ENCODE assay signal across 20 mouse cellular contexts in the genomic region with DNA sequence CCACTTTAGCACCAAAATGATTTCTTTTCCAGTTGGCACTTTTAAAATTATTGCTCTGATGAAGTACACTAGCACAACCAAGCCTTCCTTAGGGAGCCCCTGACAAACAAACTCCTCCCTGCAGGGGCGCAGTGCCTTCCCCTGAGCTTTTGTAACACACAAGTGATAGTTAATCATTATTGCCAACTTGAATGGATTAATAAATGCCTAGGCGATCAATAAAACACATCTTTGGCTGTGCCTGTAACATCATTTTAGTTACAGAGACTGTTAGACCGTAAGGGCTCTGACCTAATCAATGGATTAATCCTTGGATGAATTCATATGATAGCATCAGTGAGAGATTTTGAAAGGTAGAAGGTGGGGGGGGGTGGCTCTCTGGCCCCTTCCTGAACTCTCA. TPM values are rescaled to one million over a fixed set of nuclear protein-coding genes. Genes with fewer than 3 reads are reported as not detected.
DNase-seq lines count a peak whose midpoint lies in the region; ATAC-seq and TF ChIP-seq lines count a peak whose summit lies in the region.
"Had no signal": no experiment of that assay in that cellular context is flagged by ENCODE, and none has a peak within 500 bp of the region (broad histone marks: within the 10 kb centered on the region; RNA-seq: fewer than 3 reads in every experiment).

No protein-coding gene starts in this region.

- H3K27me3 ChIP-seq in liver, adult 2 months (ENCODE audit: control insufficient read depth, insufficient read depth, low read length), result no peaks in the 10 kb centered on the region
- no peaks in the 10 kb centered on the region for H3K27me3 ChIP-seq in liver, embryonic 16.5 days (ENCODE audit: control insufficient read depth, insufficient read depth, low read depth, low read length)
- no peaks in the 10 kb centered on the region for H3K27me3 ChIP-seq in liver, embryonic 12.5 days (replicated peaks)
- H3K27me3 ChIP-seq in intestine, embryonic 16.5 days (replicated peaks; ENCODE audit: control insufficient read depth, insufficient read depth, low read length), result no peaks in the 10 kb centered on the region
- H3K27me3 ChIP-seq: embryonic facial prominence, embryonic 12.5 days; forebrain, embryonic 13.5 days; forebrain, embryonic 15.5 days had no signal

- H3K27ac ChIP-seq in liver, adult 2 months (replicated peaks; ENCODE audit: insufficient read depth, low read depth, low read length), result peak overlapping the region; percentile 60
- H3K27ac ChIP-seq in liver, embryonic 16.5 days (ENCODE audit: low read length), result no peak overlapping the region
- no peak overlapping the region for H3K27ac ChIP-seq in liver, embryonic 12.5 days
- no peak overlapping the region for H3K27ac ChIP-seq in intestine, embryonic 16.5 days (ENCODE audit: low read length)
- H3K27ac ChIP-seq: embryonic facial prominence, embryonic 10.5 days; embryonic facial prominence, embryonic 12.5 days; forebrain, embryonic 13.5 days; forebrain, embryonic 15.5 days had no signal

- peak; percentile 24; the same call in 1 of the 2 replicates for TF ChIP-seq CTCF in liver, adult 2 months (IDR thresholded peaks at IDR 0.05; ENCODE audit: low read depth, low read length)

- ATAC-seq in liver, embryonic 16.5 days (ENCODE audit: low read depth), result peak; percentile 37; the same call in 1 of the 2 replicates
- ATAC-seq in liver, embryonic 12.5 days, result no peak
- ATAC-seq in intestine, embryonic 16.5 days, result peak; percentile 37
- ATAC-seq: forebrain, embryonic 13.5 days; forebrain, embryonic 15.5 days had no signal

- no peak for TF ChIP-seq POLR2A in liver, adult 2 months (IDR thresholded peaks at IDR 0.05; ENCODE audit: extremely low read depth, insufficient read depth, low read length)

- 21% methylated on average over 3 of the region's 3 CpGs for WGBS in liver, adult 2 months
- 54% methylated on average over 3 of the region's 3 CpGs for WGBS in liver, embryonic 16.5 days (ENCODE audit: insufficient replicate concordance)
- 61% methylated on average over 3 of the region's 3 CpGs for WGBS in liver, embryonic 12.5 days (ENCODE audit: insufficient replicate concordance)
- 64% methylated on average over 3 of the region's 3 CpGs for WGBS in intestine, embryonic 16.5 days

- H3K4me2 ChIP-seq in liver, embryonic 16.5 days (ENCODE audit: low read depth, low read length), result no peak overlapping the region
- H3K4me2 ChIP-seq in liver, embryonic 12.5 days, result no peak overlapping the region
- no peak overlapping the region for H3K4me2 ChIP-seq in intestine, embryonic 16.5 days (ENCODE audit: low read depth, low read length)
- H3K4me2 ChIP-seq: embryonic facial prominence, embryonic 12.5 days; forebrain, embryonic 13.5 days; forebrain, embryonic 15.5 days had no signal

- no peak overlapping the region for H3K9ac ChIP-seq in liver, adult 2 months (ENCODE audit: low read depth, low read length)
- no peak overlapping the region for H3K9ac ChIP-seq in liver, embryonic 16.5 days (ENCODE audit: low read depth, low read length)
- H3K9ac ChIP-seq in liver, embryonic 12.5 days, result no peak overlapping the region
- H3K9ac ChIP-seq in intestine, embryonic 16.5 days (ENCODE audit: low read depth, low read length), result no peak overlapping the region
- H3K9ac ChIP-seq: embryonic facial prominence, embryonic 12.5 days; forebrain, embryonic 13.5 days; forebrain, embryonic 15.5 days had no signal

- H3K79me2 ChIP-seq in liver, adult 2 months (ENCODE audit: control insufficient read depth, insufficient read depth, low read length), result no peaks in the 10 kb centered on the region

- H3K4me3 ChIP-seq in liver, adult 2 months (ENCODE audit: insufficient read depth, low read depth, low read length), result no peak overlapping the region
- H3K4me3 ChIP-seq in liver, embryonic 16.5 days (ENCODE audit: low read depth, low read length), result no peak overlapping the region
- no peak overlapping the region for H3K4me3 ChIP-seq in liver, embryonic 12.5 days
- H3K4me3 ChIP-seq in intestine, embryonic 16.5 days (ENCODE audit: low read length), result no peak overlapping the region
- H3K4me3 ChIP-seq: embryonic facial prominence, embryonic 10.5 days; embryonic facial prominence, embryonic 12.5 days; forebrain, embryonic 13.5 days; forebrain, embryonic 15.5 days had no signal

- DNase-seq in liver, adult 2 months (ENCODE audit: extremely low read depth, low read depth, low spot score), result peak; percentile 95
- DNase-seq in liver, result no peak
- DNase-seq in left cerebral cortex, adult 9 months (ENCODE audit: low spot score in 2 of 2), result no peak
- no peak for DNase-seq in embryo, embryonic 10.5 days (ENCODE audit: low spot score)
- DNase-seq: adrenal gland, adult 2 months; adrenal gland, postnatal 10 days; adrenal gland, postnatal 25 days; cerebellum, adult 11 months; cerebellum, adult 18-20 months; cerebellum, adult 8-10 months; cerebellum, adult 9-11 months; cerebellum, postnatal 14 days; cerebellum, postnatal 36 days had no signal

- H3K9me3 ChIP-seq in liver, embryonic 16.5 days (replicated peaks; ENCODE audit: control insufficient read depth, low read length), result no peaks in the 10 kb centered on the region
- H3K9me3 ChIP-seq in liver, embryonic 12.5 days (replicated peaks), result no peaks in the 10 kb centered on the region
- no peaks in the 10 kb centered on the region for H3K9me3 ChIP-seq in intestine, embryonic 16.5 days (ENCODE audit: control insufficient read depth, low read length)
- H3K9me3 ChIP-seq: embryonic facial prominence, embryonic 10.5 days; embryonic facial prominence, embryonic 12.5 days; forebrain, embryonic 15.5 days had no signal

- peaks cover 4% of the 10 kb centered on the region for H3K4me1 ChIP-seq in liver, adult 2 months (ENCODE audit: control insufficient read depth, insufficient read depth, low read length)
- no peaks in the 10 kb centered on the region for H3K4me1 ChIP-seq in liver, embryonic 16.5 days (ENCODE audit: control insufficient read depth, low read depth, low read length)
- no peaks in the 10 kb centered on the region for H3K4me1 ChIP-seq in liver, embryonic 12.5 days
- peaks cover 5% of the 10 kb centered on the region; the same call in 1 of the 2 replicates for H3K4me1 ChIP-seq in intestine, embryonic 16.5 days (ENCODE audit: control insufficient read depth, insufficient read depth, low read length)
- H3K4me1 ChIP-seq: embryonic facial prominence, embryonic 10.5 days; embryonic facial prominence, embryonic 12.5 days; forebrain, embryonic 13.5 days; forebrain, embryonic 15.5 days had no signal

- no peaks in the 10 kb centered on the region for H3K36me3 ChIP-seq in liver, adult 2 months (ENCODE audit: control insufficient read depth, insufficient read depth, low read length)
- H3K36me3 ChIP-seq in liver, embryonic 16.5 days (ENCODE audit: control insufficient read depth, insufficient read depth), result no peaks in the 10 kb centered on the region
- no peaks in the 10 kb centered on the region for H3K36me3 ChIP-seq in liver, embryonic 12.5 days
- H3K36me3 ChIP-seq in intestine, embryonic 16.5 days (ENCODE audit: control insufficient read depth, insufficient read depth, low read length), result no peaks in the 10 kb centered on the region
- H3K36me3 ChIP-seq: embryonic facial prominence, embryonic 10.5 days; embryonic facial prominence, embryonic 12.5 days; forebrain, embryonic 15.5 days had no signal

RNA-seq across cellular contexts. Expression of gene Car8, which starts 6.2 kb away (rescaled TPM):
- 59.7 and 78.2 TPM in 2 replicates for total RNA-seq in liver, adult 2 months (2014; rRNA removed)
- polyA plus RNA-seq in liver, adult 2 months (2012; rRNA removed), result 12.1 and 13.4 TPM in 2 replicates
- polyA plus RNA-seq in liver, embryonic 16.5 days (2015; fragmentation: Nextera tagmentation; extraction: Ambion mirVana), result 8.8 and 10.2 TPM in 2 replicates
- 1.5 and 1.8 TPM in 2 replicates for polyA plus RNA-seq in liver, embryonic 12.5 days (2016; fragmentation: Nextera tagmentation; extraction: Ambion mirVana)
- polyA plus RNA-seq in intestine, embryonic 16.5 days (2015; fragmentation: Nextera tagmentation; extraction: Ambion mirVana), result 54.2 TPM in 2 replicates
